Mouse (Mus musculus) heart, embryonic 13.5 days (tissue): ENCODE data around the gene Slc1a1. TPM values are rescaled to one million over a fixed set of nuclear protein-coding genes. Genes with fewer than 3 reads are reported as not detected.
A peak's percentile ranks its signal among the peaks of the same experiment; 100 is the strongest.

Experiments
- ATAC-seq: fragments of 200-750 bp; cut with Nextera tagmentation; 2 replicates; pipeline ENCODE4 v1.8.0; 2017; ENCODE audit warnings: moderate TSS enrichment; ENCODE audit not compliant: insufficient number of reproducible peaks, low FRiP score, low TSS enrichment; ENCODE audit errors: extremely low read depth
- H3K27ac ChIP-seq: fragments of 300-500 bp; sonication (generic); replicated peaks from 2 replicates; pipeline ENCODE4 v1.5.1; 2015; ENCODE audit warnings: moderate library complexity, mild to moderate bottlenecking, inconsistent platforms
- H3K27me3 ChIP-seq: fragments of 300-500 bp; sonication (generic); replicated peaks from 2 replicates; pipeline ENCODE4 v1.6.1; 2015; ENCODE audit warnings: mild to moderate bottlenecking, inconsistent platforms
- H3K36me3 ChIP-seq: fragments of 300-500 bp; sonication (generic); 2 replicates; pipeline ENCODE4 v1.6.1; 2015; ENCODE audit warnings: mild to moderate bottlenecking, inconsistent platforms
- H3K4me1 ChIP-seq: fragments of 300-500 bp; sonication (generic); 2 replicates; pipeline ENCODE4 v1.6.1; 2015; ENCODE audit warnings: inconsistent platforms
- H3K4me2 ChIP-seq: fragments of 300-500 bp; sonication (generic); 2 replicates; pipeline ENCODE4 v1.6.1; 2015; ENCODE audit warnings: inconsistent platforms, mild to moderate bottlenecking, moderate library complexity
- H3K4me3 ChIP-seq: fragments of 300-500 bp; sonication (generic); 2 replicates; pipeline ENCODE4 v1.5.1; 2015; ENCODE audit warnings: moderate library complexity, mild to moderate bottlenecking, inconsistent platforms
- H3K9ac ChIP-seq: fragments of 300-500 bp; sonication (generic); 2 replicates; pipeline ENCODE4 v1.6.1; 2015; ENCODE audit warnings: inconsistent platforms, mild to moderate bottlenecking, moderate library complexity
- H3K9me3 ChIP-seq: fragments of 300-500 bp; sonication (generic); 2 replicates; pipeline ENCODE4 v1.6.1; 2016; ENCODE audit warnings: inconsistent platforms
- WGBS: fragments of 180-500 bp; shearing (Covaris S2); methylation state at CpG from one replicate; pipeline ENCODE4 v1.1.7; 2015; ENCODE audit warnings: mixed read lengths; 5-methylcytosine and 5-hydroxymethylcytosine counted together
- polyA plus RNA-seq: library from polyadenylated mRNA; unstranded; fragments of >200 nt; fragmentation: Nextera tagmentation; extraction: Ambion mirVana; gene quantifications from 2 replicates; pipeline ENCODE4 v1.2.1, GENCODE M21; 2015

Slc1a1 gene
- polyA plus RNA-seq, 1 experiment from 2014 or later, result 1.5 TPM

GRCm38 (mm10) chr19:28917839-28918238 is 83.0 kb downstream of the Slc1a1 start:
- 77% methylated on average over 5 of the region's 5 CpGs for whole genome bisulfite sequencing
- Histone ChIP-seq H3K27me3 (no peaks in the 10 kb centered on the region), H3K4me1 (peaks cover 11% of the 10 kb centered on the region), H3K36me3 (no peaks in the 10 kb centered on the region), H3K4me2 (no peak overlapping the region), H3K27ac (no peak overlapping the region), H3K9ac (no peak overlapping the region), H3K9me3 (no peaks in the 10 kb centered on the region), H3K4me3 (no peak overlapping the region)
- ATAC-seq, result no peak

GRCm38 (mm10) chr19:28926366-28926765 is 91.5 kb downstream of the Slc1a1 start:
- ATAC-seq, result no peak
- WGBS, result 84% methylated on average over 5 of the region's 5 CpGs
- no peak overlapping the region for H3K4me3 ChIP-seq

DNA sequence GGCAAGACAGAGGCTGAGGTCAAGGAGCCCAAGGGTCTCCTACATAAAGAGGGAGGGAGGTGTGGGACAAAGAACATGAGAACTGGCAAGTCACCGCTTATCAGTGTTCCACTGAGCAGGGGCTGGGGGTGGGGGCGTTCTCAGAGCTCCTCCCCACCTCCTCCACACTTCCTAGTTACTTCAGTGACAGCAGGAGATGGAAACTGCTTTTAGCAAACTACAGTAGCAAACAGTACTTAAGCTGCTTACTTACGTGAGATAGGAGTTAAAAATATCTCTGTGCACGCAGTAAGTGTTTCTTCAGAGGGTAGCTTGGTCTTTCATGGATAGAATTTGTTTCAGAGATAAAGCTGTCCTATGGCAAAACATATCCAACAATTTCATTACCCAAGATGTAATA is 92.5 kb downstream of the Slc1a1 start:
- H3K27ac ChIP-seq, result peak overlapping the region; percentile 37
- H3K9me3 ChIP-seq, result 0 out of 2 replicates have a peak, but pooled peaks cover 3% of the 10 kb centered on the region
- no peak overlapping the region for H3K4me2 ChIP-seq
- no peaks in the 10 kb centered on the region for H3K36me3 ChIP-seq
- 10% methylated on average over 4 of the region's 4 CpGs for WGBS
- H3K27me3 ChIP-seq, result no peaks in the 10 kb centered on the region
- H3K4me3 ChIP-seq, result no peak overlapping the region
- no peak for ATAC-seq
- H3K9ac ChIP-seq, result no peak overlapping the region; the same call in 1 of the 2 replicates
- H3K4me1 ChIP-seq, result peaks cover 12% of the 10 kb centered on the region

More at GRCm38 (mm10) chr19:28926366-28926765, 91.5 kb downstream of the Slc1a1 start:
- peaks cover 12% of the 10 kb centered on the region for H3K4me1 ChIP-seq
- no peaks in the 10 kb centered on the region for H3K36me3 ChIP-seq
- no peak overlapping the region for H3K27ac ChIP-seq
- 0 out of 2 replicates have a peak, but pooled peaks cover 3% of the 10 kb centered on the region for H3K9me3 ChIP-seq
- H3K4me2 ChIP-seq, result no peak overlapping the region
- no peak overlapping the region for H3K9ac ChIP-seq
- no peaks in the 10 kb centered on the region for H3K27me3 ChIP-seq

DNA sequence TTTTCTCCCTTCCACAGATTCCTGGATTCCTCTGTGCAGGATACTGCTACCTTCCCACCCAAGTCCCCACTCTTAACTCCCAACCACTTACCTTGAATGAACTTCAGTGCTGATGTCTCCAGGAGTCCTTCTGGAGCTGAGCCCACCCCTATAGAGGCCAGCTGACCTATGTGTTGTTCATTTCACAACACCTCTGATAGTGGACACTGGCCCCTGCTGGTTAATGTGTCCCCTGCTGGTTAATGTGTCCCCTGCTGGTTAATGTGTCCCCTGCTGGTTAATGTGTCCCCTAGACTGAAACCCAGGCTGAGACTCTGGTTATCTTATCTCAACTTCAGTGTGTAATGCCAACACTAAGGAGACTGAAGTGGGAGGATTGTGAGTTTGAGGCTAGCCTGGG is 94.2 kb downstream of the Slc1a1 start:
- no peak overlapping the region for H3K4me2 ChIP-seq
- no peak overlapping the region for H3K27ac ChIP-seq
- no peaks in the 10 kb centered on the region for H3K27me3 ChIP-seq
- peaks cover 12% of the 10 kb centered on the region for H3K4me1 ChIP-seq
- H3K36me3 ChIP-seq, result no peaks in the 10 kb centered on the region
- H3K9me3 ChIP-seq, result 0 out of 2 replicates have a peak, but pooled peaks cover 3% of the 10 kb centered on the region
- no peak overlapping the region for H3K4me3 ChIP-seq
- H3K9ac ChIP-seq, result no peak overlapping the region
- ATAC-seq, result peak; percentile 42; the same call in 1 of the 2 replicates

GRCm38 (mm10) chr19:28934897-28935296 is 100.0 kb downstream of the Slc1a1 start:
- no peak overlapping the region for H3K9ac ChIP-seq
- WGBS, result 74% methylated on average over 3 of the region's 3 CpGs
- no peak overlapping the region for H3K4me3 ChIP-seq
- H3K27me3 ChIP-seq, result no peaks in the 10 kb centered on the region
- no peak for ATAC-seq
- no peaks in the 10 kb centered on the region for H3K9me3 ChIP-seq
- no peak overlapping the region for H3K27ac ChIP-seq
- no peak overlapping the region for H3K4me2 ChIP-seq
- no peaks in the 10 kb centered on the region for H3K36me3 ChIP-seq
- H3K4me1 ChIP-seq, result peaks cover 2% of the 10 kb centered on the region

DNA sequence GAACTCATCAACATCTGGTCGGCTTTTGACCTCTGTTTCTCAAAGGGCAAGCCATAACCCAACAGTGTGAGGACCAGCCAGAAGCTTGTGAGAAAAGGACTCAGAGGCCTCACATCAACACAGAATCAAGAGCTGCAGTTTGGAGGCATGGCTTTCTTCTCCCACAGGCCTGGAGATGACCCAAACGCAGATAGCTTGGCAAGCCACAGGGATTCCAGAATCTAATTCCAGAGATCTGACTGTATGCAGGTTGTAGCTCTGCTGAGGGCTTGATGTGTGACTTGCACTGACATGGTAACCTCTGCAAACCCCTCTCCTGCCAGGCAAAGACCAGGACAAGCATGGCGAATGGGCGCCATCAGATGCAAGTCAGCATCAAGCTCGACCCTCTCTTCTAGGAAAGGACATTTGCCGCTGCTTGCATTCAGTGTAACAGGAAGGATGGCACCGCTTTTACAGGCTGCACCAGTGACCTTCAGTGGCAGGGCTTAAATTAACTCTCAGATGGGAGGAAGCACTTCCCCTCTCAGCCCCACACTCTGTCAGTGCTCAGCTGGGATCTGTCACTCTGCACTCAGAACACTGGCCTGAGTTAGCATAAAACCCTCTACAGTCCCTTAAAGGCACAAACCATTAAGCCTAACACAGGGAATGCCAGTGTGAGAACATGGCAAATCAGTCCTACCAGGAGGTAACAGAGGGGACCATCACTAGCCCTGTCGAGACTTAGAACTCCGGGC is 105.5 kb downstream of the Slc1a1 start:
- H3K4me2 ChIP-seq, result peak overlapping the region; percentile 35
- H3K27ac ChIP-seq, result peak overlapping the region; percentile 86
- H3K4me1 ChIP-seq, result peaks cover 23% of the 10 kb centered on the region
- peak overlapping the region; percentile 16; the same call in 1 of the 2 replicates for H3K9ac ChIP-seq
- no peaks in the 10 kb centered on the region for H3K9me3 ChIP-seq
- no peak overlapping the region for H3K4me3 ChIP-seq
- peak; percentile 54; the same call in 1 of the 2 replicates for ATAC-seq
- H3K27me3 ChIP-seq, result no peaks in the 10 kb centered on the region
- WGBS, result 34% methylated on average over 9 of the region's 9 CpGs
- H3K36me3 ChIP-seq, result no peaks in the 10 kb centered on the region

DNA sequence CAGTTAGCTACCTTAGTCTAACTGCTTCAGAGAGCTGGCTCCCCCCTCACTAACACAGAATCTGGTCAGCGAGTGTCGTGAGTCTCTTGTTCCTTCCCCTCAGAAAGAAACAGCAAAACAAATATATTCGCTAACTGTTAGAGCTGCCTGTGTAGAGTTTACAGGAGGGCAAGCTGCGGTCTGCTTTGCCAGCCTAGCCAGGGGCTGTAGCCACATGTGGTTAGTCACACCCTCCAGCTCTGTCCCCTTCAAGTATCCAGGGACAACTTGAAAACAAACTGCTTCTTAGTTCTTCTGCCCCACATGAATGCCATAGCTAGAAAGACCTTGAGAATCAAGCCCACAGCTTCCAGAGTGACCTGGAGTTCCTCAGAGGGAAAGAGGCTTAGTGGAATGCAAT is 106.4 kb downstream of the Slc1a1 start:
- WGBS, result 49% methylated on average over 4 of the region's 4 CpGs
- no peak for ATAC-seq
- H3K36me3 ChIP-seq, result no peaks in the 10 kb centered on the region
- no peak overlapping the region for H3K9ac ChIP-seq
- no peaks in the 10 kb centered on the region for H3K27me3 ChIP-seq
- H3K9me3 ChIP-seq, result no peaks in the 10 kb centered on the region
- H3K4me1 ChIP-seq, result peaks cover 26% of the 10 kb centered on the region
- H3K4me2 ChIP-seq, result no peak overlapping the region
- H3K4me3 ChIP-seq, result no peak overlapping the region
- peak overlapping the region; percentile 86 for H3K27ac ChIP-seq

GRCm38 (mm10) chr19:28946782-28947181 is 111.9 kb downstream of the Slc1a1 start:
- no peaks in the 10 kb centered on the region for H3K36me3 ChIP-seq
- H3K9ac ChIP-seq, result no peak overlapping the region
- no peak for ATAC-seq
- WGBS, result 10% methylated on average over 4 of the region's 4 CpGs
- no peak overlapping the region for H3K4me3 ChIP-seq
- H3K27ac ChIP-seq, result peak overlapping the region; percentile 67
- peaks cover 22% of the 10 kb centered on the region for H3K4me1 ChIP-seq
- H3K27me3 ChIP-seq, result no peaks in the 10 kb centered on the region
- no peaks in the 10 kb centered on the region for H3K9me3 ChIP-seq
- H3K4me2 ChIP-seq, result no peak overlapping the region

DNA sequence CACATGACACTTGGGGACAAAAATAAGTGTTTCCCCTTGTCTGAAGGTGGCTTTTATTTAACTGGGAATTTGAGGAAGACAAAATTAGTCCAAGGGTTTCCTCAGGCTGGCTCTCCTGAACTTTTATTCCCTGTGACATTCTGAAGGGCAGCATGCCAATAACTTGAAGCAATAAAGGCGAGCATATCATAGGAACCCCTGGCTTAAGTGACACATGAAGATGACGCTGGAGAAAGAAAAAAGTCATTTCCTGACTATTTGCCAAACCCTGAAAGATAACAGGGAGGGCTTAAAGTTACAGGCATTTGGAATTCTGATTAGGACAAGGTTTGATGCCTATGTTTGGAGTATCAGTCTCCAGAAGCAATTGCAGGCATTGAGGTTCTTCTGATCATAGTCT is 112.5 kb downstream of the Slc1a1 start:
- Histone ChIP-seq H3K4me1 (peaks cover 20% of the 10 kb centered on the region), H3K36me3 (no peaks in the 10 kb centered on the region), H3K9ac (no peak overlapping the region), H3K4me2 (no peak overlapping the region), H3K9me3 (no peaks in the 10 kb centered on the region), H3K27me3 (no peaks in the 10 kb centered on the region), H3K4me3 (no peak overlapping the region), H3K27ac (peak overlapping the region; percentile 67)
- ATAC-seq, result no peak
- 19% methylated on average over 2 of the region's 2 CpGs for WGBS

GRCm38 (mm10) chr19:28951251-28951650 is 116.4 kb downstream of the Slc1a1 start:
- H3K4me3 ChIP-seq, result no peak overlapping the region
- H3K27me3 ChIP-seq, result no peaks in the 10 kb centered on the region
- H3K36me3 ChIP-seq, result no peaks in the 10 kb centered on the region
- no peak overlapping the region for H3K9ac ChIP-seq
- no peaks in the 10 kb centered on the region for H3K9me3 ChIP-seq
- no peak overlapping the region for H3K27ac ChIP-seq
- peaks cover 17% of the 10 kb centered on the region for H3K4me1 ChIP-seq
- H3K4me2 ChIP-seq, result no peak overlapping the region
- WGBS, result 72% methylated on average over 5 of the region's 5 CpGs
- ATAC-seq, result no peak

DNA sequence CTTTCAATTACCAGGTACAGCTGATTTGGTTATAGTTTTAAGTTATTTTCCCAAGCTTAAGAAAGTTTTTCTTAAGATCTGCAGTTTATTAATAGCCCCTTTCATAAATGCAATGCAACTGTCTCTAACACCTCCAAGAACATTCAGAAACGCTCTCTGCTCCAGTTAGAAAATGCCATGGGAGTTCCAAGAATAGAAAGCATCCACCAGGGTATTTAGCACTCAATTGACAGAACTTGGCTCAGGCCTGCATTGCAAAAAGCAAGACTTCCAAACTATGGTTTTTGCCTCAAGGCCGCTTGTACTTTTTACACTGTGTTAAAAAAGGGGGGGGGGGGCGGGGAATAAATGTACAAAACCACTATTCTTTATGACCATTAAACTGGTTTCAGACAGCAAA is 128.3 kb downstream of the Slc1a1 start:
- Histone ChIP-seq H3K27ac (peak overlapping the region; percentile 83), H3K9me3 (no peaks in the 10 kb centered on the region), H3K27me3 (no peaks in the 10 kb centered on the region), H3K9ac (peak overlapping the region; percentile 94), H3K4me2 (peak overlapping the region; percentile 82), H3K4me3 (peak overlapping the region; percentile 91), H3K36me3 (0 out of 2 replicates have a peak, but pooled peaks cover 3% of the 10 kb centered on the region), H3K4me1 (peaks cover 45% of the 10 kb centered on the region)
- WGBS, result 36% methylated on average over 3 of the region's 3 CpGs
- no peak for ATAC-seq

GRCm38 (mm10) chr19:28963513-28963841 is 128.6 kb downstream of the Slc1a1 start:
- WGBS, result 6% methylated on average over 4 of the region's 4 CpGs
- H3K9me3 ChIP-seq, result no peaks in the 10 kb centered on the region

More at GRCm38 (mm10) chr19:28963513-28963841, 128.6 kb downstream of the Slc1a1 start:
- H3K27ac ChIP-seq, result peak overlapping the region; percentile 83
- no peak for ATAC-seq
- H3K4me2 ChIP-seq, result peak overlapping the region; percentile 82
- H3K4me3 ChIP-seq, result peak overlapping the region; percentile 91
- peaks cover 45% of the 10 kb centered on the region for H3K4me1 ChIP-seq
- no peaks in the 10 kb centered on the region for H3K27me3 ChIP-seq
- 0 out of 2 replicates have a peak, but pooled peaks cover 3% of the 10 kb centered on the region for H3K36me3 ChIP-seq
- H3K9ac ChIP-seq, result peak overlapping the region; percentile 94
